Mouse (Mus musculus) naive thymus-derived CD4-positive, alpha-beta T cell, adult 2 months (primary cell): ENCODE measurements around the gene Hist1h4b.

Experiments used
- DNase-seq: peaks from one replicate; pipeline ENCODE4 v3.0.0-alpha.2; 2011; ENCODE audit warnings: low read depth

Hist1h4b gene

DNA sequence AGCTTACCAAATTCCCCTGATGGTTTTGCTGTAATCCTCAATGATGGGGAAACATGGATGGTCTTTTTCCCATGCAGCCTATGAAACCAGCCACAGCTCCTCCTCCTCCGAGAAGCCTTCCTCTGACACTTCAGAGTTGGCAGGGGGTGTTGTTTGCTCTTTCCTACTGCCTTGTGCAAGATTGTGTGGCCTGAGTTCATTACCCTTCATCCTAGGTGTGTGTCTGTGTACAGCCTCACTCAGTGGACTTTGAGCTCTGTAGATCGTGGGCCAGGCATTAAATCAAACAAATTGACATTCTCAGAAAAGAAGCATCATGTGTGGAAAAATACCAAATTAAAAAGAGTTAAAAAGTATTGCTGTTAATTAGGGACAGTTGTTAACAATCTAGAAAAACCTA is 47.7 kb downstream of the Hist1h4b start:
- DNase-seq: no peak

- no peak for DNase-seq
These were observed 49.7 kb downstream of the Hist1h4b start, which contains the start of gene Slc17a2 for GRCm38 (mm10) chr13:23806422-23807052. Slc17a2 (plus strand) TSS chr13:23806993.
